Mouse (Mus musculus) cerebellum, adult 2 months (tissue): ENCODE measurements around the gene Itprip.

Experiments
- CTCF ChIP-seq: fragments of 200-500 bp; IDR thresholded peaks from 2 replicates; pipeline ENCODE4 v1.5.1; 2011; ENCODE audit warnings: low read depth, mild to moderate bottlenecking, control low read depth, low read length, moderate library complexity, borderline replicate concordance; ENCODE audit not compliant: insufficient read depth
- POLR2A ChIP-seq: fragments of 200-500 bp; IDR thresholded peaks from 2 replicates; pipeline ENCODE4 v1.6.1; 2011; ENCODE audit warnings: low read length, control low read depth, borderline replicate concordance; ENCODE audit not compliant: insufficient read depth

- TF ChIP-seq POLR2A: no peak
- no peak for TF ChIP-seq CTCF
Observed at GRCm38 (mm10) chr19:47918455-47919101, 521 bp downstream of the Itprip start.
